Comparison of ENCODE assay signal across 10 mouse cellular contexts in the genomic region with DNA sequence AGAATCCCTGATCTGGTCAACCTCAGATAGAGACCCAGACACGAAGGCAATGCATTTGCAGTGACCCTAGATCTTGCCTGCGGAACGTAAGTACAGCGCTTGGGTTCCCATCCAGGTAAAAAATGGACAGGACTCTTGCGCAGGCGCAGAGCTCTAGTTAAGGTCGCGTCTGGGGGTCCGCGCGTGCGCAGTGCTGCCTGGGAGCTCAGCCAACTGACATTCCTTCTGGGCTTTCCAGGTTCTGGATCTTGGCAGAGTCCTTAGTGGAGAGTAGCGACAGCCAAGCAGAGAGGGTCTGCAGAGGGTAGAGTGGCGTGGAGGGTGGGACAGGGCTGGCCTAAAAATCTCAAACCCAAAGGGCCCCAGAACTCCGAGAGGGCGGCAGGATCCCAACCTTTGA. TPM values are rescaled to one million over a fixed set of nuclear protein-coding genes. Genes with fewer than 3 reads are reported as not detected.
A peak's percentile ranks its signal among the peaks of the same experiment; 100 is the strongest.
DNase-seq lines count a peak whose midpoint lies in the region; ATAC-seq lines count a peak whose summit lies in the region.
"Had no signal": no experiment of that assay in that cellular context is flagged by ENCODE, and none has a peak within 500 bp of the region (broad histone marks: within the 10 kb centered on the region; RNA-seq: fewer than 3 reads in every experiment).

No protein-coding gene starts in this region.

- H3K27me3 ChIP-seq in embryonic facial prominence, embryonic 10.5 days (replicated peaks; ENCODE audit: low read depth, poor library complexity, severe bottlenecking) = peaks cover 18% of the 10 kb centered on the region
- H3K27me3 ChIP-seq in midbrain, embryonic 16.5 days (ENCODE audit: control insufficient read depth, insufficient read depth, low read depth, low read length) = peaks cover 12% of the 10 kb centered on the region
- H3K27me3 ChIP-seq: embryonic facial prominence, embryonic 12.5 days had no signal

- no peaks in the 10 kb centered on the region for H3K9me3 ChIP-seq in embryonic facial prominence, embryonic 10.5 days
- no peaks in the 10 kb centered on the region for H3K9me3 ChIP-seq in midbrain, embryonic 16.5 days (replicated peaks; ENCODE audit: control insufficient read depth, low read length, poor library complexity, severe bottlenecking)
- H3K9me3 ChIP-seq: embryonic facial prominence, embryonic 12.5 days had no signal

- H3K4me1 ChIP-seq in embryonic facial prominence, embryonic 10.5 days = peaks cover 7% of the 10 kb centered on the region
- peaks cover 4% of the 10 kb centered on the region; the same call in 1 of the 2 replicates for H3K4me1 ChIP-seq in midbrain, embryonic 16.5 days (ENCODE audit: control insufficient read depth, insufficient read depth, low read length)
- H3K4me1 ChIP-seq: embryonic facial prominence, embryonic 12.5 days had no signal

- peak; percentile 71; the same call in 1 of the 2 replicates for ATAC-seq in midbrain, embryonic 16.5 days

- H3K36me3 ChIP-seq in embryonic facial prominence, embryonic 10.5 days (replicated peaks) = no peaks in the 10 kb centered on the region
- H3K36me3 ChIP-seq in midbrain, embryonic 16.5 days (ENCODE audit: control insufficient read depth, insufficient read depth, low read length) = no peaks in the 10 kb centered on the region
- H3K36me3 ChIP-seq: embryonic facial prominence, embryonic 12.5 days had no signal

- peak overlapping the region; percentile 56 for H3K4me2 ChIP-seq in midbrain, embryonic 16.5 days (ENCODE audit: low read length)
- H3K4me2 ChIP-seq: embryonic facial prominence, embryonic 12.5 days had no signal

- H3K27ac ChIP-seq in embryonic facial prominence, embryonic 10.5 days (replicated peaks) = no peak overlapping the region
- H3K27ac ChIP-seq in midbrain, embryonic 16.5 days (ENCODE audit: low read length) = no peak overlapping the region
- H3K27ac ChIP-seq: embryonic facial prominence, embryonic 12.5 days; liver, embryonic 14.5 days had no signal

- peak; percentile 58 for DNase-seq in embryo, embryonic 10 days (ENCODE audit: low spot score)
- DNase-seq in embryo, embryonic 9.5 days (ENCODE audit: extremely low spot score) = no peak
- DNase-seq in embryonic facial prominence, embryonic 10.5 days (ENCODE audit: low spot score) = peak; percentile 49
- DNase-seq in layer of hippocampus, adult 8-10 months (ENCODE audit: low spot score in 2 of 2) = peak; percentile 49 to 67
- no peak for DNase-seq in gastrocnemius, postnatal 10 days
- DNase-seq in heart, adult 8-10 months (ENCODE audit: low spot score) = no peak
- no peak for DNase-seq in adrenal gland, adult 2 months

- H3K9ac ChIP-seq in midbrain, embryonic 16.5 days (ENCODE audit: low read depth, low read length) = peak overlapping the region; percentile 42; the same call in 1 of the 2 replicates
- H3K9ac ChIP-seq: embryonic facial prominence, embryonic 12.5 days; liver, embryonic 14.5 days had no signal

- 23% methylated on average over 16 of the region's 16 CpGs for WGBS in embryonic facial prominence, embryonic 10.5 days
- WGBS in midbrain, embryonic 16.5 days = 15% methylated on average over 16 of the region's 16 CpGs

- 0 out of 2 replicates have a peak overlapping the region, but pooled peaks have one; percentile 12 for H3K4me3 ChIP-seq in embryonic facial prominence, embryonic 10.5 days
- H3K4me3 ChIP-seq in midbrain, embryonic 16.5 days (ENCODE audit: low read depth, low read length) = peak overlapping the region; percentile 33
- H3K4me3 ChIP-seq: embryonic facial prominence, embryonic 12.5 days had no signal

RNA-seq across cellular contexts. Expression of gene Vwa5b1, which starts 41.9 kb away (rescaled TPM):
- polyA plus RNA-seq in embryonic facial prominence, embryonic 10.5 days (2016; fragmentation: Nextera tagmentation; extraction: Ambion mirVana) = 0.10 and 0.14 TPM in 2 replicates
- 1 to 10 TPM; 2.8 to 5.0 (median 3.6) TPM for total RNA-seq in layer of hippocampus, adult 8-10 months (2022)
- 2.3 and 2.8 TPM in 2 replicates for polyA plus RNA-seq in midbrain, embryonic 16.5 days (2015; fragmentation: Nextera tagmentation; extraction: Ambion mirVana)
- total RNA-seq in gastrocnemius, postnatal 10 days (2021) = not detected
- total RNA-seq in heart, adult 8-10 months (2022) = not detected
- total RNA-seq in adrenal gland, adult 2 months (2021) = not detected
- not detected in 2 replicates for polyA plus RNA-seq in adrenal gland, adult 2 months (2012; rRNA removed)
- polyA plus RNA-seq: liver, embryonic 14.5 days had no signal

RNA-seq across cellular contexts. Expression of gene Pla2g2c, which starts 47.0 kb away (rescaled TPM):
- polyA plus RNA-seq in embryonic facial prominence, embryonic 10.5 days (2016; fragmentation: Nextera tagmentation; extraction: Ambion mirVana) = 0.52 and 0.65 TPM in 2 replicates
- total RNA-seq in layer of hippocampus, adult 8-10 months (2022) = under 1 TPM in 3 of 4 experiments, not detected in 1; 0.26 to 0.54 (median 0.32) TPM
- polyA plus RNA-seq in midbrain, embryonic 16.5 days (2015; fragmentation: Nextera tagmentation; extraction: Ambion mirVana) = 0.25 and 0.30 TPM in 2 replicates
- under 1 TPM in 1 of 2 experiments, not detected in 1; 0.16 TPM for total RNA-seq in gastrocnemius, postnatal 10 days (2021)
- under 1 TPM in 2 of 4 experiments, not detected in 2; 0.17 to 0.19 TPM for total RNA-seq in heart, adult 8-10 months (2022)
- under 1 TPM in 1 of 2 experiments, not detected in 1; 0.24 TPM for total RNA-seq in adrenal gland, adult 2 months (2021)
- 0.30 and 0.32 TPM in 2 replicates for polyA plus RNA-seq in adrenal gland, adult 2 months (2012; rRNA removed)

RNA-seq across cellular contexts. Expression of gene Ubxn10, which starts 59.4 kb away (rescaled TPM):
- polyA plus RNA-seq in embryonic facial prominence, embryonic 10.5 days (2016; fragmentation: Nextera tagmentation; extraction: Ambion mirVana) = 1.3 and 1.4 TPM in 2 replicates
- 1 to 10 TPM; 1.1 to 1.9 (median 1.5) TPM for total RNA-seq in layer of hippocampus, adult 8-10 months (2022)
- polyA plus RNA-seq in midbrain, embryonic 16.5 days (2015; fragmentation: Nextera tagmentation; extraction: Ambion mirVana) = 4.7 and 5.4 TPM in 2 replicates
- total RNA-seq in gastrocnemius, postnatal 10 days (2021) = under 1 TPM; 0.20 to 0.28 TPM
- total RNA-seq in heart, adult 8-10 months (2022) = 1 to 10 TPM; 2.3 to 3.3 (median 2.8) TPM
- total RNA-seq in adrenal gland, adult 2 months (2021) = 1 to 10 TPM in 1 of 2 experiments, under 1 TPM in 1; 0.52 to 1.6 TPM
- polyA plus RNA-seq in adrenal gland, adult 2 months (2012; rRNA removed) = 1.9 and 2.0 TPM in 2 replicates

Comparison
In these comparisons a context has a peak if more than half of its experiments do, and no peak if none do; other contexts are left out.
1. DNase-seq: peak in embryo, embryonic 10 days (single experiment), embryonic facial prominence, embryonic 10.5 days (single experiment) and layer of hippocampus, adult 8-10 months (2 of 2); none in embryo, embryonic 9.5 days (single experiment), gastrocnemius, postnatal 10 days (single experiment), heart, adult 8-10 months (single experiment) and adrenal gland, adult 2 months (single experiment).